Mouse (Mus musculus): ENCODE data around the gene Pdpr. TPM values are rescaled to one million over a fixed set of nuclear protein-coding genes. Genes with fewer than 3 reads are reported as not detected.
"Not testable (repeated sequence)": the region's sequence is repeated elsewhere in the genome, so short reads cannot be mapped to it uniquely, and the experiment has no call there.

The Pdpr gene
- polyA plus RNA-seq, 2 experiments: 7.8 to 10.3 TPM

- H3K9me3 ChIP-seq (ENCODE audit: control insufficient read depth, low read length): no peaks in the 10 kb centered on the region
- no peak overlapping the region for H3K27ac ChIP-seq (replicated peaks; ENCODE audit: low read depth, low read length)
- no peak overlapping the region for H3K9ac ChIP-seq (ENCODE audit: low read depth, low read length, severe bottlenecking)
- no peaks in the 10 kb centered on the region for H3K4me1 ChIP-seq (ENCODE audit: control insufficient read depth, insufficient read depth, low read length)
- TF ChIP-seq POLR2A (IDR thresholded peaks at IDR 0.05; ENCODE audit: borderline replicate concordance, extremely low read depth, insufficient read depth, insufficient read length): no peak
- ATAC-seq (ENCODE audit: low FRiP score, low read depth) (no peak), DNase-seq (ENCODE audit: low spot score) (no peak)
- no peak overlapping the region for H3K4me2 ChIP-seq (replicated peaks; ENCODE audit: low read depth, low read length, severe bottlenecking)
- H3K4me3 ChIP-seq (replicated peaks; ENCODE audit: low read length): no peak overlapping the region
- no peaks in the 10 kb centered on the region for H3K27me3 ChIP-seq (ENCODE audit: control insufficient read depth, insufficient read depth, low read length)
- peaks cover 12% of the 10 kb centered on the region; the same call in 1 of the 2 replicates for H3K36me3 ChIP-seq (ENCODE audit: control insufficient read depth, insufficient read depth, low read length)
Observed at GRCm38 (mm10) chr8:111142521-111142920, 48.1 kb downstream of the Pdpr start.

- not testable (repeated sequence) for ATAC-seq (ENCODE audit: low FRiP score, low read depth); H3K36me3 ChIP-seq (ENCODE audit: control insufficient read depth, insufficient read depth, low read length); H3K4me1 ChIP-seq (ENCODE audit: control insufficient read depth, insufficient read depth, low read length); H3K27me3 ChIP-seq (ENCODE audit: control insufficient read depth, insufficient read depth, low read length); DNase-seq (ENCODE audit: low spot score); H3K27ac ChIP-seq (replicated peaks; ENCODE audit: low read depth, low read length); H3K9me3 ChIP-seq (ENCODE audit: control insufficient read depth, low read length)
- H3K4me3 ChIP-seq (replicated peaks; ENCODE audit: low read length): peak overlapping the region; percentile 64
- peak overlapping the region; percentile 58 for H3K9ac ChIP-seq (ENCODE audit: low read depth, low read length, severe bottlenecking)
- under 1% methylated on average over 17 of the region's 63 CpGs for WGBS
- H3K4me2 ChIP-seq (replicated peaks; ENCODE audit: low read depth, low read length, severe bottlenecking): peak overlapping the region; percentile 85
Observed at GRCm38 (mm10) chr8:111144901-111145459, 50.5 kb downstream of the Pdpr start.

- H3K36me3 ChIP-seq (ENCODE audit: control insufficient read depth, insufficient read depth, low read length); H3K9me3 ChIP-seq (ENCODE audit: control insufficient read depth, low read length); H3K27ac ChIP-seq (replicated peaks; ENCODE audit: low read depth, low read length); H3K4me1 ChIP-seq (ENCODE audit: control insufficient read depth, insufficient read depth, low read length); H3K27me3 ChIP-seq (ENCODE audit: control insufficient read depth, insufficient read depth, low read length): not testable (repeated sequence)
- H3K4me2 ChIP-seq (replicated peaks; ENCODE audit: low read depth, low read length, severe bottlenecking): peak overlapping the region; percentile 85
- H3K9ac ChIP-seq (ENCODE audit: low read depth, low read length, severe bottlenecking): peak overlapping the region; percentile 58
- ATAC-seq (ENCODE audit: low FRiP score, low read depth) (peak; percentile 93), DNase-seq (ENCODE audit: low spot score) (peak; percentile 90)
- under 1% methylated on average over 39 of the region's 74 CpGs for WGBS
- peak overlapping the region; percentile 64 for H3K4me3 ChIP-seq (replicated peaks; ENCODE audit: low read length)
Observed at GRCm38 (mm10) chr8:111145460-111146012, 51.1 kb downstream of the Pdpr start.

GRCm38 (mm10) chr8:111155721-111156436 lies 61.4 kb downstream of the Pdpr start:
- DNase-seq (ENCODE audit: low spot score): no peak
- no peak for ATAC-seq (ENCODE audit: low FRiP score, low read depth)
- H3K4me3 ChIP-seq (replicated peaks; ENCODE audit: low read length): no peak overlapping the region
- no peak overlapping the region for H3K9ac ChIP-seq (ENCODE audit: low read depth, low read length, severe bottlenecking)
- H3K9me3 ChIP-seq (ENCODE audit: control insufficient read depth, low read length): no peaks in the 10 kb centered on the region
- no peak overlapping the region for H3K27ac ChIP-seq (replicated peaks; ENCODE audit: low read depth, low read length)
- no peaks in the 10 kb centered on the region for H3K27me3 ChIP-seq (ENCODE audit: control insufficient read depth, insufficient read depth, low read length)
- no peak overlapping the region for H3K4me2 ChIP-seq (replicated peaks; ENCODE audit: low read depth, low read length, severe bottlenecking)
- no peak for TF ChIP-seq POLR2A (IDR thresholded peaks at IDR 0.05; ENCODE audit: borderline replicate concordance, extremely low read depth, insufficient read depth, insufficient read length)
- WGBS: 94% methylated on average over 8 of the region's 8 CpGs
- H3K36me3 ChIP-seq (ENCODE audit: control insufficient read depth, insufficient read depth, low read length): peaks cover 76% of the 10 kb centered on the region
- no peaks in the 10 kb centered on the region for H3K4me1 ChIP-seq (ENCODE audit: control insufficient read depth, insufficient read depth, low read length)

GRCm38 (mm10) chr8:111157617-111158016 lies 63.2 kb downstream of the Pdpr start:
- no peak for TF ChIP-seq POLR2A (IDR thresholded peaks at IDR 0.05; ENCODE audit: borderline replicate concordance, extremely low read depth, insufficient read depth, insufficient read length)
- WGBS: 50% methylated on average over 14 of the region's 14 CpGs
- ATAC-seq (ENCODE audit: low FRiP score, low read depth) (no peak; the same call in 1 of the 2 replicates), DNase-seq (ENCODE audit: low spot score) (no peak)
- Histone ChIP-seq H3K9me3 (ENCODE audit: control insufficient read depth, low read length) (no peaks in the 10 kb centered on the region), H3K9ac (ENCODE audit: low read depth, low read length, severe bottlenecking) (no peak overlapping the region), H3K4me3 (replicated peaks; ENCODE audit: low read length) (no peak overlapping the region), H3K4me2 (replicated peaks; ENCODE audit: low read depth, low read length, severe bottlenecking) (no peak overlapping the region), H3K4me1 (ENCODE audit: control insufficient read depth, insufficient read depth, low read length) (no peaks in the 10 kb centered on the region), H3K36me3 (ENCODE audit: control insufficient read depth, insufficient read depth, low read length) (peaks cover 92% of the 10 kb centered on the region), H3K27ac (replicated peaks; ENCODE audit: low read depth, low read length) (no peak overlapping the region), H3K27me3 (ENCODE audit: control insufficient read depth, insufficient read depth, low read length) (no peaks in the 10 kb centered on the region)

Measured in limb, embryonic 14.5 days (tissue).